Mouse (Mus musculus) retina, adult 2 months (tissue): ENCODE data around the gene Palm2.
"Not testable (repeated sequence)": the region's sequence is repeated elsewhere in the genome, so short reads cannot be mapped to it uniquely, and the experiment has no call there.

Source experiments
- DNase-seq: peaks from one replicate; pipeline ENCODE4 v3.0.0-alpha.2; 2012; ENCODE audit warnings: low read depth, low spot score

Palm2 gene

GRCm38 (mm10) chr4:57433941-57434704 lies at the start of gene Palm2:
Palm2 (plus strand) TSS chr4:57434247.
- DNase-seq = peak; percentile 13

GRCm38 (mm10) chr4:57384355-57384754 lies 49.7 kb upstream of the Palm2 start:
- no peak for DNase-seq

GRCm38 (mm10) chr4:57391103-57391502 lies 42.9 kb upstream of the Palm2 start:
- no peak for DNase-seq

DNA sequence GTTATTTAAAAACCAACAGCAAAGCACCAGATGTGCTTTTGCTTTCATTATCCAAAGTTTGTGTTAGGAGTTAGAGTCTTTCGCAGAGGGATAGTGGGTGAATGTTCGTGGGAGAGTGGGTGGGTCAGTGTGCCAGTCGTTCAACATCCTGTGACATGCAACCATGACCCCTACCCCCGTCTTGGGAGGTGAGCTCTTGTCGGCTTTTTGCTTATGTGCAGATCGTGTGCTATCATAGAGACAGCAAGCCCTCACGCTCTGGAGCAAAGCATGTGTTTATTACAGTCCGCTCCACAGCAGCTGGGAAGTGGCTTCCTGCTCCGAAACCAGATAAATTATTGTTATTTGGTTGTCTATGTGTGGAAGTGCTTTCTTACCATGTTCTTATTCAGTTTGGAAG lies 37.6 kb upstream of the Palm2 start:
- no peak for DNase-seq

DNA sequence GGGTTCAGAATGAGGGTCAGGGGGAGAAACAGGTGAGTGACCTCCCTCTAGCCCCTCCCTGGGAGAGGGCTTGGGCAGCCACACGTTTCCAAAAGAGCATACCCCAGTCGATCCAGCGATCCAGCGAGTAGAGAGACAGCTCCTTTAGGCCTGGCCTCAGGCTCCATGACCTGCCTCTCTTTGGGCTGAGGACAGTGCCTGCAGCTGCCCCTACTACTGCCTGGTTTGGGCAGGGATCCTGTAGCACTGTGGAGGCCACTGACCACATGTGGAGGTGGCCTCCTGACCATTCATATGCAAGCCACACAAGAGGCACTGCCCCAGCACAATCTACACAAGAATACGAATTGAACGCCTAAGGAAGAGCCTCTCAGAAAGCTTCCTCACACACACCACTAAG lies 21.7 kb upstream of the Palm2 start:
- DNase-seq = not testable (repeated sequence)

DNA sequence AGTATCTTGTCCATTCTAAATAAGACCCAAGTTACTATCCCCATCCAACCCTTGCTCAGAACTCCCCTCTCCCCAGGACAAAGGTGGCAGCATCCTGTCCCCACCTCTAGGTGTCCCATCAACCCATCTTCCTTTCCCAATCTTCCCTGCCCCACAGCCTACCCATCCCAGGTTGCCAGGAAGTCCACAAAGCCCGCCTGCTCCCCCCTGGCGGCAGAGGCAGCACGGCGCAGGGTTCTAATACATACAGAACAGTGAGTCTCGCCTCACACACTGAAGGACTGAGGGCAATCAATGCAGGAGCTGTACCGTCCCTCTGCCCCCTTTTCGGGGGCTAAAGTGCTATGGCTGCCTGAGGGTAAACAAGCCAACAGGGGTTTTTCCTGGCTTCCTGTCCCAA lies 21.0 kb upstream of the Palm2 start:
- DNase-seq = no peak

DNA sequence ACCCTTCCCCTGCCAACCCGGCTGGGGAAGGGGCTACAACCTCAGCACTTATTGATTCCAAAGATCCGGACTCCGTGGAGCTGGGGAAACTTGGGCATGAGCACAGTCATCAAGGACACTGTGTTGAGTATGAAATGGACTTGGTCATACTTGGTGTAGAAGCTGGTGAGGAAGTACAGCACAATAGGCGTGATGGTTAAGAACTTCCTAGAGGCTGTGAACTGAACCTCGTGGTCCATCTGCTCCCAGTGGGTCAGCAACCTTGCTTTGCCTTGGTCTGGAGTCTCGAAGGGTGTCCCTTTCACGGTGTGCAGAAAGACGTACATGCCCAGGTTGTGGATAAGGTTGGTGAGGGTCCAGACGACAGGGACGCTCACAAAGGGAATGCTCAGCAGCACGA lies 20.4 kb upstream of the Palm2 start:
- not testable (repeated sequence) for DNase-seq

- DNase-seq = no peak
Measured at GRCm38 (mm10) chr4:57424011-57424410, 10.0 kb upstream of the Palm2 start.

DNA sequence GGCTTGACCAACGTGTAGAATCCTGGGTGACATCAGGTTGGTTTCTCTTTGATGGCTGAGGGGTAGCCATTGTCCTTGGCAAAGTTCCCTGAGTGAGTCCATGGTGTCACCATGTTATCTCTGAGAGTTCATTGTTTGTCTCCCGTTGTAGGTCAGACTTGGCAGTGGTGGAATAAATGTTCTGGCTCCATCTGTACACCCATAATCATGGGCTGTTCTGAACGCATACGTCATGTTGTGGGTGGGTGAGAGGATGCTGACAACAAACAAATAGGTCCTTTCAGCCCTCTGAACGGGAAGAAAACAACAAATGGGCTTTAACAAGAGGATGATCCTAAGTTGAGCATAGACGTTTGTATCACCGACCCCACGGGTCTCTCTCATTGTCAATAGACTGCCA lies 5.7 kb upstream of the Palm2 start:
- no peak for DNase-seq

GRCm38 (mm10) chr4:57434705-57435360 lies 786 bp downstream of the Palm2 start:
- no peak for DNase-seq

DNA sequence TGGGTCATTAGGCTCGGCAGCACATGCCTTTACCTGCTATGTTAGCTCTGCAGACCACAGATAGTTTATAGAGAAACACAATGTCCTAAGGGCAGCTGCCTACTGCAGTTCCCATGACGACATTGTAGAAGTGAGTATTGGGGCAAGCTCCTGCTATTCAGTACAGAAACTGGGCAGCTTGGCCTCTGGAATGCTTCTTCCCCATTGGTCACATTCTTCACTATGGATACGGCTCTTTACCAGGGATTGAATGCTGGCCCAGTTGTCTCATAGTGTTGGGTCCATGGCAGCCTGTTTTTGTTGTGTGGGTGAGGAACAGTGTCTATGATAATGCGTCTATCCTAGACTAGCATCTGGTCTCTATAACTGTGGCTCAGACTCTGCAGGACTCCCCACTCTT lies 2.2 kb downstream of the Palm2 start:
- DNase-seq = no peak

DNA sequence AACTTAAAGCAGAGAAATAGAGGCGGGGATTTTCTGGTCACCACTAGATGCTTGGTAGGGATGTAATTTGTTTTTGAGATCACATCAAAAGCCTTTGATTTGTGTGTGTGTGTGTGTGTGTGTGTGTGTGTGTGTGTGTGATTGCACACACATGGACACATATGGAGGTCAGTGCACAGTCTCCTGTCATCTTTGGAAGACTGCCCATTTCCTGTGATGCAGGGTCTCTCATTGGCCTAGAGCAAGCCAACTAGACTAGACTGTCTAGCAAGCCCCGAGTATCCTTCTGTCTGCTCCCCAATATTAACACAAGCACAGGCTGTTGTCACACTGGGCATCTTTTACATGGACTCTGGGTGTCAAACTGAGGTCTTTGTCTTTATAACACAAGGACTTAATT lies 12.0 kb downstream of the Palm2 start:
- no peak for DNase-seq

DNA sequence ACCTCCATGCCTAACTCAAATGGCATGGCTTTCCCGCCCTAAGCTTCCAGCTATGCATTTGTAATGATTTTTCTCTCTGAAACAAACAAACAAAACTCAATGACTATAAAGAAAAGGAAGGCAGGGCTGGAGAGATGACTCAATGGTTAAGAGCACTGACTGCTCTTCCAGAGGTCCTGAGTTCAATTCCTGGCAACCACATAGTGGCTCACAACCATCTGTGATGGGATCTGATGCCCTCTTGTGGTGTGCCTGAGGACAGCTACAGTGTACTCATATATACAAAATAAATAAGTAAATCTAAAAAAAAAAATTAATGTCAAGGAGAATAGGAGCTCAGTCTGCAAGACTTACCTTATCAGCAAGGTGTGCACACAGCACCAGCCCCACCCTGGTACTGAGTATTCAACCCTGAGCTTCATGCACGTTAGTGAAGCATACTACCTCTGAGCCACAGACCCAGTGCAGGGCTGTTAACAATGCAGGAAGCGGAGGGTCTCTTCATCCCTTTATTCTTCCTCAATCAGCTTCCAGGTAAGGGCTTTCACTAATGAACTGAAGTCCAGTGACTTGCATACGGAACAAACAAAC lies 12.9 kb downstream of the Palm2 start:
- DNase-seq = no peak

- no peak for DNase-seq
Measured at GRCm38 (mm10) chr4:57451896-57452295, 17.8 kb downstream of the Palm2 start.

DNA sequence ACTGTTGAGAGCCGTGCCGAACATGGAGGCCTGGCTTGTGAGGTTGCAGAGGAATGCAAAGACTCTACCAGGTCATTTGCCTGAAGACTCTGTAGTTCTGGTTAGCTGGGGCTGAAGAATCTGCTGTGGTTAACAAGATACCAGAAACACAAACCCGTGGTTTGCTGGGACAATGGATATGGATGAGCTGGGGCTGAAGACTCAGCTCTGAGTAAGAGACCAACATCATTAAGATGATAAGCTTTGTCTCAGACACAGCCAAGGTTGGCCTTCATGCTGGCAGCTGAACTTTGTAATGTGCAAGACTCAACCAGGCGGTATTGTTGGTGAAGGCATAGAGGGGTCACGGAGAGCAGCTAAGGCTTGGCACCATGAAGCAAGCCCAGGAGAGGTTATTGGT lies 18.6 kb downstream of the Palm2 start:
- no peak for DNase-seq

DNA sequence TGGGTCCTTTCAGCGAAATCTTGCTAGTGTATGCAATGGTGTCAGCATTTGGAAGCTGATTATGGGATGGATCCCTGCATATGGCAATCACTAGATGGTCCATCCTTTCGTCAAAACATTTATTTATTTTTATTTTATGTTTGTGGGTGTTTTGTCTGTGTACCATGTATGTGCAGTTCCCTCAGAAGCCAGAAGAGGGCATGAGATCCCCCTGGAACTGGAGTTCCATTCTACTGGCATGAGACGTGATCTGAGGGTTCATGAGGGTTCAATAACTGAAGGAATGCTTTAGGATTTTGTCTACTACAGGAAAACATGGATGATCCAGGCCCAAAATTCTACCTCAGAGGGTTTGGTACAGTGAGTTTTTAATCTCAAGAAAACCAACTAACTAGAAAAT lies 28.3 kb downstream of the Palm2 start:
- no peak for DNase-seq

- DNase-seq = no peak
Measured at GRCm38 (mm10) chr4:57482435-57482834, 48.4 kb downstream of the Palm2 start.

GRCm38 (mm10) chr4:57486392-57486791 lies 52.3 kb downstream of the Palm2 start:
- no peak for DNase-seq

DNA sequence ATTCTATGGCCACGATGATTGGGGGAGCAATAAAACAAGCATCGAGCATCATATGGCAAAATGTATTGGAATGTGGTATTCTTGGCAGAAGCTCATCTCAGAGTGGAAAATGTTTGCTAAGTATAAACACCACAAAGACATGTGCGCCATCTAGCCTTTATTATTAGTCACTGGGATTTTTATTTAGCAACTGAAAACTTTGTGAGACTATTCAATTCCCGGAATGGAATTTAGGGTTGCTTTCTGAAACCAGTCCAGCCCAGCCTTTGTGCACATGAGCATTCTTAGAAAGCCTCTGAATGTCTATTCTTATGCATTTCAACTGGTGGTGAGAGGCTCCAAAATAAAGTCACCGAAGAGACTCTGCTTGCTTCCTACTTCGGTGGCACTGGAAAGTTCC lies 55.8 kb downstream of the Palm2 start:
- no peak for DNase-seq

GRCm38 (mm10) chr4:57504792-57505191 lies 70.7 kb downstream of the Palm2 start:
- DNase-seq = no peak

DNA sequence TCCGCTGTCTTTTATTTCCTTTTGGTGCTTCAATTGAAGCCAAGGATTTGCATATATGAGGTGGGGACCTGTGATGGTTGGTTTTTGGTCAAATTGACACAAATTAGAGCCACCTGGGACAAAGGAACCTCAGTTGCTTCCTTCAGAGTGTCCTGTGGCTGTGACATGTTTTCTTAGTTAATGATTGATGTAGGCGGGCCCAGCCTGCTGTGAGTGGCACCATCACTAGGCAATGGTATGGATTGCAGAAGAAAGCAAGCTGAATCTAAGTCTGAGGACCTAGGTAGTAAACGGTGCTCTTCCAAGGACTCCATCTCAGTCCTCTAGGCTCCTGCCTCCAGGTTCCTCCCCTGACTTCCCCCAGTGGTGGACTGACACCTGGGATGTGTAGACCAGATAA lies 76.5 kb downstream of the Palm2 start:
- DNase-seq = no peak

DNA sequence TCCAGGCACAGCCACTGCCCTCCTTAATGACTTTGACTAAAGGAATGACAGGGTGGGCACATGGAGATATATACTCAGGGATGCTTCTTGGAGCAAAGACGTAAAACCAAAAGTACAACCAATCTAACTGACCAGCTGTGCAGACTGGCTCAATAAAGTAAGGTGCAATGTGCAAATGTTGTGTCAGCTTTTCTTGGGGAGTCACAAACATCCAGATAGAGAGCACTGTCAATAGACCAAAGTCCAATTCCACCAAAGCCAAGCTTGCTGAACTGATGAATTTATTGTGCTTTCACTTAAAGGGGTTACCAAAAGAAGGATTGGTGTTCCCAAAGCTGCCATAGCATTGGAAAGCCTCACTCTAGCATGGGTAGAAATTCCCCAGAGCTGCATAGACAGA lies 77.7 kb downstream of the Palm2 start:
- no peak for DNase-seq
